Mouse (Mus musculus) CH12F3 (cell line): ENCODE data around the gene Rerg.

Source experiments
- in situ Hi-C: fragments of 300-500 bp; cut with MboI; formaldehyde crosslinking; loops from 2 replicates; pipeline ENCODE4 v1.14.3; 2020; ENCODE audit warnings: low sequenced_read_pairs

Rerg gene

DNA sequence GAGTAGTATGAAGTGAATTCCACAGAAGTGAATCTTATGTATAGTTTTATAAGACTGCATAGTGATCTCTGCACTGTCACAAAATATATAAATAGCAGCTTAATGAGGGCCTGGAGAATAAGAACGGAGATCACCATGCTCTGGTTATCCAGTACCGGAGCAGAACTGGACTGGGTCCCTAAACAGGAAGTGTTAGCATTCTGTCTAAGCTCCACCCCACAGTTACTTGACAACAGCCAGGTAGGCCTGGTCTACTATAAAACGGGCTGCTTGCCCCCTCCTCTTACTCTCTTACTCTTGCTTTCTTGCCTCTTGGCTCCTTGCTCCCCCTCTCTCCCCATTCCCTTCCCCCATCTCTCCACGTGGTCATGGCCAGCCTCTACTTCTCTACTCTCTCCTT is 33.9 kb downstream of the Rerg start:
- in situ Hi-C loops = no loop called here

GRCm38 (mm10) chr6:137135506-137136391 is 34.5 kb downstream of the Rerg start:
- in situ Hi-C loops = no loop called here

DNA sequence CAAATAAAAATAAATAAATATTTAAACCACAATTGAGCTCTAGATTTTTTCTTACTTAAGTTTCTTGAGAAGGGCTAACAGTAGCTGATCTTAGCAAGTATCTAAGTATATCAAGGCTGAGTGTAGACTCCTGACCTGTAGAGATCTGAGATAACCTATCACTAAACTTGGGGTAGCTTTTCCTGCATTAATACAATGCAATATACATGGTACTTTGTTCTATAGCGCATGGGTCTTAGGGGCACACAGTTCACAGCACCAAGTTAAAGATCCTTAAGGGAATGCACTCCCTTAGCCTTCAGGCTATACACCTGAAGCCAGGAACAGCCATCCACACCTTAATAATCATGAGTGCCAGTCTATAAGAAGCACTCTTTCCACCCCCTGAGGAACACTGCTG is 38.5 kb downstream of the Rerg start:
- in situ Hi-C loops = no loop called here

DNA sequence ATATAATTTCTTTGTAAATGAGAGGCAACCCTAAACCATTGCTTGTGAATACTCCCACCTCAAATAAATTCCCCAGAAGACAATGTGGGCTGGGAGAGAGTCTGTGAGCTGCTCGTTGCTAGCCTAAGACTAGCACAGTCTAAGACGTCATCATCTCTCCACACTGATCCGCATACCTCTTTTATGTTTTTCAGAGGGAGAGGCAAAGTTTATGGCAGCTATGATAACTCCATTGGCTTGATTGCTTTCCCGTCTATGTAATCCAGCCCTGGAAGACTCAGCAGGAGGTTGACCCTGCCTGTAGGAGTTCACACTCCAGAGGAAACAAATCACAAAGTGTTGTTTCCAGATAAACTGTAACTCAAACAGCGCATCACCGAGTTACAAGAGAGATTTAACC is 38.9 kb downstream of the Rerg start:
- in situ Hi-C loops = no loop called here

- in situ Hi-C loops = no loop called here
These were observed 43.4 kb downstream of the Rerg start for GRCm38 (mm10) chr6:137126861-137127260.

- in situ Hi-C loops = no loop called here
These were observed 44.1 kb downstream of the Rerg start for GRCm38 (mm10) chr6:137126224-137126623.

- in situ Hi-C loops = no loop called here
These were observed 44.9 kb downstream of the Rerg start for GRCm38 (mm10) chr6:137125433-137125832.

DNA sequence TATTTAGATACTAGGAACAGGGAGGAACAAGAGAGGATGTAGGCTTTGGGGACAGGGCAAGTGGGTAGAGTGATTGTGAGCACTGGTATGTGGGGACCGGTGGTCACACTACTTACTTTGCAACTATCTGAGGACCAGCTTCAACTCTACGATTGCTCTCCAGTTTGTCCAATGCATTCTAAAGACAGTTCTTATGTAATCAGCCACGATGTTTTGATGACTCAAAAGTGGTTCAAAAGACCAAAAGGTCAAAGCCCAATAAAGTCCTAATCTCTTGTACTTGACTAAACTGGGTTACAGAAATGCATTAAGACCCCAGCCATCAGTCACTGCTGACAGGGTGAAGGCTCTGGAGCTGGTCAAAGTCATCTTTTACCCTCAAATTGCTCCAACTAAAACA is 45.3 kb downstream of the Rerg start:
- in situ Hi-C loops = no loop called here

DNA sequence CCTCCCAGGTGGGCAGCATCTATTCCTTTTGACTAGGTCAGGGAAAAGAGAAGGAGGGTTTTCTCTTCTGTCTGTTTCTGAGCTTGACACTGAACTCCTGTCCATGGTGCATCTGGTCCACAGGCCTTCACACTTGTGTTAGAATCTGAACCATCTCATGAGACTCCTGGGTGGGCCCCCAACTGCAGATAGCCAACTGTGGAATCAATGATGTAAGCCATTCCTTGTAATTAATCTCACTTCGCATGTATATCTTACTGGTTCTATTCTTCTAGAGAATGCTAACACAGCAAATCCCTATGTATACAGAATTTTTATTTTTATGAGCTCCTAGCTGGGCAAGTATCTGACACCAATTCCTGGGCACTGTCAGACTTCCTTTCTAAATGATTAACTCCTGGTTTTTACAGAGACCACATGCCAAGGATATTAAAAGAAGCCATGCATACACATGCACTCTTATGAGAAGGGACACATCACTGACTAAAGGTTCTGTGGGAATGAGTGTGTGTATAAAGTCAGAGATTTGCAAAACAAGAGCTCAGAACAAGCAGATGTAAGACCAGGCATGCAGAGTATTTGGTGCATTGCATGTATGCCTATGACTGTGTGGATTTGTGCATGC is 53.3 kb downstream of the Rerg start:
- in situ Hi-C loops = no loop called here

GRCm38 (mm10) chr6:137114859-137115258 is 55.4 kb downstream of the Rerg start:
- in situ Hi-C loops = no loop called here

GRCm38 (mm10) chr6:137111266-137111813 is 59.0 kb downstream of the Rerg start:
- in situ Hi-C loops = no loop called here

GRCm38 (mm10) chr6:137110778-137111174 is 59.5 kb downstream of the Rerg start:
- in situ Hi-C loops = no loop called here

- in situ Hi-C loops = no loop called here
These were observed 60.2 kb downstream of the Rerg start for GRCm38 (mm10) chr6:137109811-137110777.

- in situ Hi-C loops = no loop called here
These were observed 65.0 kb downstream of the Rerg start for GRCm38 (mm10) chr6:137105285-137105684.

- in situ Hi-C loops = no loop called here
These were observed 67.6 kb downstream of the Rerg start for GRCm38 (mm10) chr6:137102662-137103179.

DNA sequence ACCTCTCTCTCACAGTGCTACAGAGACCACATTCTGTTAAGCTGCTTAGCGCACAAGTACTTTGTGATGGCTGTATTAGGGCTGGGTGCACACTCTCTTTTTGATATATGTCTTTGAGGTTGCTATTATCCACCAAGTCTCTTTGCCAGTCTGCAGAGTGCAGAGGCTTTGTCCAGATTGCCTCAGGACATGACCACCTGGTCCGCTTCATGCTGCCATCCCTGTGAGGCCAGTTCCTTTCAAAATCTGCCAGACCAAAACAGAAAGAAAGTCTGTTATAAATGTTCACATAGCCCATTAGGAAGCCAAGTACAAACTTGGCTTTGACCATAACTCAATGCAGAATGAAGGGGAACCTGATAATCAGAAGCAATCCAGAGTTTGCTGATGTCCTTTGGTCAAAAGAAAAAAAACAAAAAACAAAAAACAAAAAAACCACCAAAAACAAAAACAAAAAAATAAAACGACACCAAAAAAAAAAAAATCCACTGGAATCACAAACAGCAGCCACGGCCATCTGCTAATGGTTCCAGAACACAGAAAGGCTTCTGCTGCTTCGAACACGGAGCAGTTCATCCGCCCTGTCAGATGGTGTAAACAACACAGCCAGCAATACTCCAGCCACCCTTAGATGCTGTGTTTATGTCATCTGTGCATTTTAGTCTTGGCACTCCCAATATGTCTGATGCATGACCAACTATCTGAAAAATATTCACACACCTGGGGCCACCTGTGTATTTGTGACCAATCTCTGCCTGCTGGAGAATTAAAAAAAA is 68.2 kb downstream of the Rerg start:
- in situ Hi-C loops = no loop called here

DNA sequence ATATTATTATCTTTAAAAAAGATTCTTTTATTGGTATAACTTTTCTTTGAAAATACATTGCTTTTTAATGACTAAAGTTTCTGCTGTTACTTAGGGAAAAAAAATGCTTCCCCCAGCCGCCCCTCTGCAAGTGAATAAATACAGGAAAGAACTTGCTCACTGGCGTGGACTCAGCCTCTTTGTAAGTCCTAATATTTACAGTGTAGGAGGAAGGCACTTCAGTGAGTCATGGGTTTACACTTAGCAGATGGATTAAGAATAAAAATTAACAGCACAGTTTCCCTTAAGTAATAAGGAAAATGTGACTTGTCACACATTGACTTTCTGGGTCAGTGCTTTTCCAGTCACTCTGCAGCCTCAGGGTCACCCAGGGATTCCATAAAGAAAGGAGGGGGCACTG is 70.0 kb downstream of the Rerg start:
- in situ Hi-C loops = no loop called here

DNA sequence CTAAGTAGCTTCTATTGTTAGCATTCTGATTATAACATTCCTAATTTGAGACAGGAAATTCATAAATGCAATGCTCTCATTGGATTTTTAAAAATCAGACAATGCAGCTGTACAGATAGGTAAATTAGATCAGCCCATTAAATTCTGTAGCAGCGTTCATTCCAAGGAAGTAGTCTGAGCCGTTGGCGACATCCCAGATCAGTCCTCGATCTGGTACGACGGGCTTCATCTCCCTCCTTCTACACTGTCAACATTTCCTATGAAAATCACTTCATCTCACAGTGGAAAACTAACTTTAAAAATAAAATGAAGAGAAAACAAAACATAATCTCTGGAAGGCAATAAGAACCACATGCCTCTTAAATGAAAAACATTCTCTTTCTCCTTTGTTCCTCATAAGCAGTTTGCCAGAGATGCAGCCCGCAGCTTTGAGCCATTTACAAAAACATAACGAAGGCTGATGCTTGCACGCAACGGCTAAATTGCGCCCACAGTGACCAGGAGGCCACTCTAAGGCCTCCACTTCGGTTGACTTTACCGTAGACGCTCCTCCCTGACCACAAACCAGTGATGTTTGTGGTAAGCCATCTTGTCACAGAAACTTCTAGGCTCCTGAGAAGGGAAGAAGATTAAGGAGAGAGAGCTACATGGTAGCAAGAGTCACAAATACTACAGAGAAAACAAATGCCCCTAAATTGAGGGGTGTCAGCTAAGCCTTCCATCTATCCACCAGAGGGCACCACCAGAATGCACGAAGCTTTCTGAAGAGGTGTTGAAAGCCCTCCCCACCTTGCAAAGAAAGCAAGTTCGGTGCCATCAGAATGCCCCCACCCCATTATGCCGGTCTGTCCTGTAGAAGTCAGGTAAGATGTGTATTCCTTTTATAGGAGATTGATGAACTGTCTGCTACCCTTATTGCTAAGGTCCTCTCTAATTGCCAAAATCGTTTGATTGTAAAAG is 71.8 kb downstream of the Rerg start:
- in situ Hi-C loops = loop anchor here (10.0 kb wide), 1 partner anchor 96 kb away; no protein-coding TSS in a partner anchor

DNA sequence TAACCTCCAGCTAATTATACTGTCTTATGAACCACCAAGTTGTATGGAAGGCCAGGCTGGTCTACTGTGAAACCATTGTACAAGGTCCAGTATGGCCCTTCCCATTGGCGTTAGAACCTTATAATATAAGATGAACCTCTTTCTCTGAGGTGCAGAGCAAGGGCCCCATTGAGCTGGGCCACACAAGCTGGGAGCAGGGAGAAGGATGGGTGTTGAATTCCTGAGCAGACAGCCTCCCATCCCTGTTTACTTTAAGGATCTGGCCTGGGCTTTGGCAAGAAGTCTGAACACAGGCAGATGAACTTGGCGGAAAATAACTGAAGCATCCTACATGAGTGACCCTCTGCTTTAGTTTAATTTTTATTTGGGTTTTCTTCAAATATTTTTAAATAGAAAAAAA is 75.8 kb downstream of the Rerg start:
- in situ Hi-C loops = loop anchor here (10.0 kb wide), 1 partner anchor 100 kb away; no protein-coding TSS in a partner anchor
